Mouse (Mus musculus): ENCODE measurements around the gene Thpo. TPM values are rescaled to one million over a fixed set of nuclear protein-coding genes. Genes with fewer than 3 reads are reported as not detected.

Gene Thpo
- total and polyA plus RNA-seq, 2 experiments from 2014 or later: 0.71 to 0.81 TPM

- peak; percentile 63 for ATAC-seq (ENCODE audit: low FRiP score)
- WGBS: under 1% methylated on average over 59 of the region's 68 CpGs
- DNase-seq (ENCODE audit: low spot score): peak; percentile 83
These were observed 18.1 kb downstream of the Thpo start for GRCm38 (mm10) chr16:20715976-20716840.

GRCm38 (mm10) chr16:20715566-20715965, 18.7 kb downstream of the Thpo start:
- WGBS: under 1% methylated on average over 12 of the region's 12 CpGs

More at GRCm38 (mm10) chr16:20715976-20716840, 18.1 kb downstream of the Thpo start:
- peak overlapping the region; percentile 56 for H3K4me3 ChIP-seq (ENCODE audit: low read depth, low read length)
- H3K9me3 ChIP-seq (ENCODE audit: low read length): no peaks in the 10 kb centered on the region
- peak; percentile 64 for TF ChIP-seq CTCF (IDR thresholded peaks at IDR 0.05)
- H3K27me3 ChIP-seq (ENCODE audit: insufficient read depth, low read length): no peaks in the 10 kb centered on the region
- peaks cover 12% of the 10 kb centered on the region for H3K4me1 ChIP-seq (ENCODE audit: insufficient read depth, low read length)
- peaks cover 15% of the 10 kb centered on the region; the same call in 1 of the 2 replicates for H3K36me3 ChIP-seq (ENCODE audit: insufficient read depth, low read length)
- peak overlapping the region; percentile 86 for H3K9ac ChIP-seq (replicated peaks; ENCODE audit: low read length, poor library complexity, severe bottlenecking)
- H3K27ac ChIP-seq (ENCODE audit: low read depth, low read length): peak overlapping the region; percentile 96
- peak overlapping the region; percentile 94 for H3K4me2 ChIP-seq (ENCODE audit: low read depth, low read length, poor library complexity, severe bottlenecking)

GRCm38 (mm10) chr16:20715161-20715560, 19.1 kb downstream of the Thpo start:
- WGBS: 51% methylated on average over 2 of the region's 2 CpGs
- no peaks in the 10 kb centered on the region for H3K9me3 ChIP-seq (ENCODE audit: low read length)
- ATAC-seq (ENCODE audit: low FRiP score): no peak

More at GRCm38 (mm10) chr16:20715566-20715965, 18.7 kb downstream of the Thpo start:
- peak overlapping the region; percentile 96 for H3K27ac ChIP-seq (ENCODE audit: low read depth, low read length)
- peaks cover 12% of the 10 kb centered on the region for H3K4me1 ChIP-seq (ENCODE audit: insufficient read depth, low read length)
- peak overlapping the region; percentile 94 for H3K4me2 ChIP-seq (ENCODE audit: low read depth, low read length, poor library complexity, severe bottlenecking)
- peak overlapping the region; percentile 86 for H3K9ac ChIP-seq (replicated peaks; ENCODE audit: low read length, poor library complexity, severe bottlenecking)
- H3K4me3 ChIP-seq (ENCODE audit: low read depth, low read length): peak overlapping the region; percentile 56
- no peak for DNase-seq (ENCODE audit: low spot score)
- peak; percentile 10 for ATAC-seq (ENCODE audit: low FRiP score)
- TF ChIP-seq CTCF (IDR thresholded peaks at IDR 0.05): no peak
- H3K27me3 ChIP-seq (ENCODE audit: insufficient read depth, low read length): no peaks in the 10 kb centered on the region
- peaks cover 15% of the 10 kb centered on the region; the same call in 1 of the 2 replicates for H3K36me3 ChIP-seq (ENCODE audit: insufficient read depth, low read length)
- H3K9me3 ChIP-seq (ENCODE audit: low read length): no peaks in the 10 kb centered on the region

GRCm38 (mm10) chr16:20714307-20715080, 19.8 kb downstream of the Thpo start:
- Histone ChIP-seq H3K4me2 (ENCODE audit: low read depth, low read length, poor library complexity, severe bottlenecking) (peak overlapping the region; percentile 94), H3K27ac (ENCODE audit: low read depth, low read length) (no peak overlapping the region), H3K9me3 (ENCODE audit: low read length) (no peaks in the 10 kb centered on the region), H3K4me1 (ENCODE audit: insufficient read depth, low read length) (peaks cover 12% of the 10 kb centered on the region), H3K9ac (replicated peaks; ENCODE audit: low read length, poor library complexity, severe bottlenecking) (0 out of 2 replicates have a peak overlapping the region, but pooled peaks have one; percentile 33), H3K4me3 (ENCODE audit: low read depth, low read length) (peak overlapping the region; percentile 56), H3K27me3 (ENCODE audit: insufficient read depth, low read length) (no peaks in the 10 kb centered on the region), H3K36me3 (ENCODE audit: insufficient read depth, low read length) (peaks cover 20% of the 10 kb centered on the region)
- DNase-seq (ENCODE audit: low spot score) (no peak), ATAC-seq (ENCODE audit: low FRiP score) (no peak)
- no peak for TF ChIP-seq CTCF (IDR thresholded peaks at IDR 0.05)
- 32% methylated on average over 11 of the region's 11 CpGs for WGBS

More at GRCm38 (mm10) chr16:20715161-20715560, 19.1 kb downstream of the Thpo start:
- H3K36me3 ChIP-seq (ENCODE audit: insufficient read depth, low read length): peaks cover 18% of the 10 kb centered on the region
- peaks cover 12% of the 10 kb centered on the region for H3K4me1 ChIP-seq (ENCODE audit: insufficient read depth, low read length)
- H3K27me3 ChIP-seq (ENCODE audit: insufficient read depth, low read length): no peaks in the 10 kb centered on the region
- H3K9ac ChIP-seq (replicated peaks; ENCODE audit: low read length, poor library complexity, severe bottlenecking): peak overlapping the region; percentile 86
- DNase-seq (ENCODE audit: low spot score): no peak
- no peak for TF ChIP-seq CTCF (IDR thresholded peaks at IDR 0.05)
- no peak overlapping the region for H3K27ac ChIP-seq (ENCODE audit: low read depth, low read length)
- peak overlapping the region; percentile 56 for H3K4me3 ChIP-seq (ENCODE audit: low read depth, low read length)
- H3K4me2 ChIP-seq (ENCODE audit: low read depth, low read length, poor library complexity, severe bottlenecking): peak overlapping the region; percentile 94

- 96% methylated on average over 7 of the region's 7 CpGs for WGBS
- ATAC-seq (ENCODE audit: low FRiP score) (no peak), DNase-seq (ENCODE audit: low spot score) (no peak)
- no peak overlapping the region for H3K4me3 ChIP-seq (ENCODE audit: low read depth, low read length)
- H3K4me1 ChIP-seq (ENCODE audit: insufficient read depth, low read length): peaks cover 12% of the 10 kb centered on the region
- H3K27ac ChIP-seq (ENCODE audit: low read depth, low read length): no peak overlapping the region
- no peaks in the 10 kb centered on the region for H3K27me3 ChIP-seq (ENCODE audit: insufficient read depth, low read length)
- no peak overlapping the region for H3K4me2 ChIP-seq (ENCODE audit: low read depth, low read length, poor library complexity, severe bottlenecking)
- no peaks in the 10 kb centered on the region for H3K9me3 ChIP-seq (ENCODE audit: low read length)
- H3K9ac ChIP-seq (replicated peaks; ENCODE audit: low read length, poor library complexity, severe bottlenecking): no peak overlapping the region
- peaks cover 29% of the 10 kb centered on the region for H3K36me3 ChIP-seq (ENCODE audit: insufficient read depth, low read length)
- no peak for TF ChIP-seq CTCF (IDR thresholded peaks at IDR 0.05)
These were observed 21.4 kb downstream of the Thpo start for GRCm38 (mm10) chr16:20712889-20713288.

Measured in midbrain, postnatal 0 days (tissue).